Mouse (Mus musculus): ENCODE measurements at regions not wholly inside any gene's neighbourhood (a gene's known extent, or its start where the extent isn't known, plus 50 kb on each side); places are given as distances from the start of the nearest gene placed in this dataset.
"Not testable (repeated sequence)": the region's sequence is repeated elsewhere in the genome, so short reads cannot be mapped to it uniquely, and the experiment has no call there.

- no peak for DNase-seq (ENCODE audit: low spot score)
Measured at GRCm38 (mm10) chr10:119146342-119146741, 93.5 kb downstream of the Cand1 start.

- DNase-seq (ENCODE audit: low spot score) = no peak
Measured at GRCm38 (mm10) chr10:119142866-119143265, 97.0 kb downstream of the Cand1 start.

- no peak for DNase-seq (ENCODE audit: low spot score)
Measured at GRCm38 (mm10) chr10:119142307-119142706, 97.5 kb downstream of the Cand1 start.

GRCm38 (mm10) chr10:119138237-119138636 is 101.6 kb downstream of the Cand1 start:
- no peak for DNase-seq (ENCODE audit: low spot score)

- no peak for DNase-seq (ENCODE audit: low spot score)
Measured at GRCm38 (mm10) chr10:119135489-119135924, 104.3 kb downstream of the Cand1 start.

- DNase-seq (ENCODE audit: low spot score) = peak; percentile 28
Measured at GRCm38 (mm10) chr10:119134797-119135488, 104.9 kb downstream of the Cand1 start.

- DNase-seq (ENCODE audit: low spot score) = peak; percentile 95
Measured at GRCm38 (mm10) chr10:119131977-119132376, 107.9 kb downstream of the Cand1 start.

- DNase-seq (ENCODE audit: low spot score) = no peak
Measured at GRCm38 (mm10) chr10:119130676-119131075, 109.2 kb downstream of the Cand1 start.

- no peak for DNase-seq (ENCODE audit: low spot score)
Measured at GRCm38 (mm10) chr10:119128035-119128434, 111.8 kb downstream of the Cand1 start.

- DNase-seq (ENCODE audit: low spot score) = peak; percentile 78
Measured at GRCm38 (mm10) chr10:119123517-119123916, 116.3 kb downstream of the Cand1 start.

GRCm38 (mm10) chr10:119122347-119122746 is 117.5 kb downstream of the Cand1 start:
- peak; percentile 51 for DNase-seq (ENCODE audit: low spot score)

GRCm38 (mm10) chr10:119121575-119121974 is 118.3 kb downstream of the Cand1 start:
- DNase-seq (ENCODE audit: low spot score) = no peak

- no peak for DNase-seq (ENCODE audit: low spot score)
Measured at GRCm38 (mm10) chr10:119116843-119117390, 122.9 kb downstream of the Cand1 start.

GRCm38 (mm10) chr10:119115200-119115599 is 124.7 kb downstream of the Cand1 start:
- DNase-seq (ENCODE audit: low spot score) = not testable (repeated sequence)

GRCm38 (mm10) chr10:119114653-119115052 is 125.2 kb downstream of the Cand1 start:
- no peak for DNase-seq (ENCODE audit: low spot score)

- no peak for DNase-seq (ENCODE audit: low spot score)
Measured at GRCm38 (mm10) chr10:119111886-119112285, 128.0 kb downstream of the Cand1 start.

GRCm38 (mm10) chr10:119111409-119111808 is 128.4 kb downstream of the Cand1 start:
- no peak for DNase-seq (ENCODE audit: low spot score)

GRCm38 (mm10) chr10:119110614-119111013 is 129.2 kb downstream of the Cand1 start:
- DNase-seq (ENCODE audit: low spot score) = no peak

- no peak for DNase-seq (ENCODE audit: low spot score)
Measured at GRCm38 (mm10) chr10:119109207-119109606, 130.6 kb downstream of the Cand1 start.

GRCm38 (mm10) chr10:119107728-119108127 is 132.1 kb downstream of the Cand1 start:
- no peak for DNase-seq (ENCODE audit: low spot score)

- no peak for DNase-seq (ENCODE audit: low spot score)
Measured at GRCm38 (mm10) chr10:119106105-119106504, 133.8 kb downstream of the Cand1 start.

GRCm38 (mm10) chr10:119105279-119105881 is 134.5 kb downstream of the Cand1 start:
- DNase-seq (ENCODE audit: low spot score) = no peak

GRCm38 (mm10) chr10:119100511-119100910 is 139.3 kb downstream of the Cand1 start:
- peak; percentile 62 for DNase-seq (ENCODE audit: low spot score)
